Mouse (Mus musculus) heart, adult 2 months (tissue): ENCODE measurements around the gene Rap1b.

Experiments used
- CTCF ChIP-seq: fragments of 200-600 bp; IDR thresholded peaks from 2 replicates; pipeline ENCODE4 v1.8.1; 2022; ENCODE audit warnings: antibody characterized with exemption, mild to moderate bottlenecking, moderate library complexity
- EP300 ChIP-seq: fragments of 200-500 bp; IDR thresholded peaks from 2 replicates; pipeline ENCODE4 v1.6.1; 2011; ENCODE audit warnings: low read depth, low read length, control low read depth; ENCODE audit not compliant: insufficient read depth
- POLR2A ChIP-seq: fragments of 200-500 bp; IDR thresholded peaks from 2 replicates; pipeline ENCODE4 v1.6.1; 2011; ENCODE audit warnings: mild to moderate bottlenecking, low read depth, low read length, control low read depth; ENCODE audit not compliant: insufficient read depth

- TF ChIP-seq CTCF (no peak), EP300 (no peak), POLR2A (no peak)
Observed at GRCm38 (mm10) chr10:117810506-117810905, 35.3 kb downstream of the Rap1b start.
